Comparison of ENCODE assay signal across 9 mouse cellular contexts in genomic region chr11:5415617-5416338, GRCm38 (mm10). TPM values are rescaled to one million over a fixed set of nuclear protein-coding genes. Genes with fewer than 3 reads are reported as not detected.
A peak's percentile ranks its signal among the peaks of the same experiment; 100 is the strongest.
DNase-seq lines count a peak whose midpoint lies in the region; ATAC-seq lines count a peak whose summit lies in the region.
"Had no signal": no experiment of that assay in that cellular context is flagged by ENCODE, and none has a peak within 500 bp of the region (broad histone marks: within the 10 kb centered on the region; RNA-seq: fewer than 3 reads in every experiment).

No protein-coding gene starts in this region.

- H3K9ac ChIP-seq in embryonic facial prominence, embryonic 11.5 days (replicated peaks; ENCODE audit: low read length): no peak overlapping the region
- no peak overlapping the region for H3K9ac ChIP-seq in hindbrain, embryonic 11.5 days (ENCODE audit: low read depth, low read length)

- no peaks in the 10 kb centered on the region for H3K36me3 ChIP-seq in heart, embryonic 10.5 days
- H3K36me3 ChIP-seq in embryonic facial prominence, embryonic 11.5 days (replicated peaks; ENCODE audit: control insufficient read depth, insufficient read depth, low read depth, low read length): no peaks in the 10 kb centered on the region
- no peaks in the 10 kb centered on the region for H3K36me3 ChIP-seq in hindbrain, embryonic 11.5 days (ENCODE audit: control insufficient read depth, insufficient read depth, low read length)
- H3K36me3 ChIP-seq: G1E had no signal

- DNase-seq in heart, embryonic 10.5 days (ENCODE audit: low spot score): peak; percentile 79
- no peak for DNase-seq in heart, postnatal 36 days
- peak; percentile 77 for DNase-seq in embryonic facial prominence, embryonic 11.5 days (ENCODE audit: low spot score)
- peak; percentile 35 for DNase-seq in hindbrain, embryonic 11.5 days (ENCODE audit: low spot score)
- peak; percentile 57 to 71 for DNase-seq in kidney, postnatal 4 days
- DNase-seq in mesoderm, embryonic 11.5 days (ENCODE audit: low read depth, low spot score): peak; percentile 65
- no peak for DNase-seq in layer of hippocampus, adult 9-11 months
- no peak for DNase-seq in gastrocnemius, postnatal 14 days

- no peaks in the 10 kb centered on the region for H3K27me3 ChIP-seq in heart, embryonic 10.5 days (ENCODE audit: insufficient read depth, poor library complexity, severe bottlenecking)
- no peaks in the 10 kb centered on the region for H3K27me3 ChIP-seq in embryonic facial prominence, embryonic 11.5 days (ENCODE audit: control insufficient read depth, insufficient read depth, low read length)
- no peaks in the 10 kb centered on the region for H3K27me3 ChIP-seq in hindbrain, embryonic 11.5 days (ENCODE audit: control insufficient read depth, insufficient read depth, low read length)

- H3K9me3 ChIP-seq in heart, embryonic 10.5 days: no peaks in the 10 kb centered on the region
- H3K9me3 ChIP-seq in embryonic facial prominence, embryonic 11.5 days (replicated peaks; ENCODE audit: control insufficient read depth, low read length): no peaks in the 10 kb centered on the region
- H3K9me3 ChIP-seq in hindbrain, embryonic 11.5 days (ENCODE audit: control insufficient read depth, low read length): no peaks in the 10 kb centered on the region
- H3K9me3 ChIP-seq: G1E had no signal

- 15% methylated on average over 6 of the region's 6 CpGs for WGBS in heart, embryonic 10.5 days
- WGBS in embryonic facial prominence, embryonic 11.5 days: 10% methylated on average over 6 of the region's 6 CpGs
- WGBS in hindbrain, embryonic 11.5 days: 23% methylated on average over 6 of the region's 6 CpGs

- intact Hi-C loops in heart, postnatal 36 days (cut with DNase I): no loop called here
- intact Hi-C loops in gastrocnemius, postnatal 14 days (cut with DNase I; ENCODE audit: low total_unique reads): no loop called here

- peak overlapping the region; percentile 87 for H3K27ac ChIP-seq in heart, embryonic 10.5 days
- no peak overlapping the region; the same call in 1 of the 2 replicates for H3K27ac ChIP-seq in embryonic facial prominence, embryonic 11.5 days (replicated peaks; ENCODE audit: low read depth, low read length)
- peak overlapping the region; percentile 64; the same call in 1 of the 2 replicates for H3K27ac ChIP-seq in hindbrain, embryonic 11.5 days (ENCODE audit: low read depth, low read length)

- peak; percentile 42; the same call in 1 of the 2 replicates for ATAC-seq in embryonic facial prominence, embryonic 11.5 days (replicated peaks; ENCODE audit: insufficient number of reproducible peaks, low FRiP score, low TSS enrichment, low read depth)
- no peak for ATAC-seq in hindbrain, embryonic 11.5 days (ENCODE audit: low FRiP score)

- H3K4me3 ChIP-seq in heart, embryonic 10.5 days: peak overlapping the region; percentile 24; the same call in 1 of the 2 replicates
- no peak overlapping the region for H3K4me3 ChIP-seq in embryonic facial prominence, embryonic 11.5 days (ENCODE audit: low read depth, low read length)
- H3K4me3 ChIP-seq in hindbrain, embryonic 11.5 days (ENCODE audit: low read depth, low read length): no peak overlapping the region

- H3K4me2 ChIP-seq in embryonic facial prominence, embryonic 11.5 days (ENCODE audit: low read depth, low read length): no peak overlapping the region
- H3K4me2 ChIP-seq in hindbrain, embryonic 11.5 days (replicated peaks; ENCODE audit: low read depth, low read length): no peak overlapping the region

- peaks cover 63% of the 10 kb centered on the region for H3K4me1 ChIP-seq in heart, embryonic 10.5 days
- H3K4me1 ChIP-seq in embryonic facial prominence, embryonic 11.5 days (ENCODE audit: control insufficient read depth, insufficient read depth, low read length): no peaks in the 10 kb centered on the region
- H3K4me1 ChIP-seq in hindbrain, embryonic 11.5 days (replicated peaks; ENCODE audit: control insufficient read depth, insufficient read depth, low read length): peaks cover 6% of the 10 kb centered on the region

RNA-seq across cellular contexts. Expression of gene Znrf3, which starts 28.9 kb away (rescaled TPM):
- 7.7 and 9.2 TPM in 2 replicates for polyA plus RNA-seq in heart, embryonic 10.5 days (2016; fragmentation: Nextera tagmentation; extraction: Ambion mirVana)
- 1 to 10 TPM; 8.7 to 9.1 TPM for total RNA-seq in heart, postnatal 36 days (2021)
- polyA plus RNA-seq in embryonic facial prominence, embryonic 11.5 days (2014; fragmentation: Nextera tagmentation; extraction: Ambion mirVana): 11.7 and 12.0 TPM in 2 replicates
- 10.6 and 11.5 TPM in 2 replicates for polyA plus RNA-seq in hindbrain, embryonic 11.5 days (2014; fragmentation: Nextera tagmentation; extraction: Ambion mirVana)
- total RNA-seq in gastrocnemius, postnatal 14 days (2021): 1 to 10 TPM; 6.5 to 9.3 TPM

Comparison
In these comparisons a context has a peak if more than half of its experiments do, and no peak if none do; other contexts are left out.
1. DNase-seq: peak in heart, embryonic 10.5 days (single experiment), embryonic facial prominence, embryonic 11.5 days (single experiment), hindbrain, embryonic 11.5 days (single experiment), kidney, postnatal 4 days (2 of 2) and mesoderm, embryonic 11.5 days (single experiment); none in heart, postnatal 36 days (0 of 2), layer of hippocampus, adult 9-11 months (single experiment) and gastrocnemius, postnatal 14 days (single experiment).